In the genomic region with DNA sequence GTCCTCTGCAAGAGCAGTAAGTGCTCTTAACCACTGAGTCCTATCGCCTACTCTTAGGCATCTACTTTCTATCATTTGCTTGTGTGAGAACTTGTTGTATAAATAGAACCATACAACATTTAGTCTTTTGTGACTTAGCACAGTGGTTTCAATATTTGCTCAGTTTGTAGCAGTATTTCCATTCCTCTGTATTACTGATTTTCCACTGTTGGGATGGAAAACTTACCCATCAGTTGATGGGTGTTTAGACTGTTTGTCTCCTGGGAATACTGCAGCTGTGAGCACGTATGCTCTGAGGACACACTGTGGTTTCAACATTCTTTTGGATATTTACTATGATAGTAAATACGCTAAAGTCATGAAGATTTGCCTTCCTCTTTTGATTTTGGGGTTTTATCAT, we compare ENCODE assay signal across 26 mouse cellular contexts.
"Had no signal": no experiment of that assay in that cellular context is flagged by ENCODE, and none has a peak within 500 bp of the region (broad histone marks: within the 10 kb centered on the region; RNA-seq: fewer than 3 reads in every experiment).

No protein-coding gene starts in this region.

- H3K9ac ChIP-seq: embryonic facial prominence, embryonic 12.5 days; embryonic facial prominence, embryonic 13.5 days; embryonic facial prominence, embryonic 15.5 days; forebrain, embryonic 12.5 days; forebrain, embryonic 13.5 days; forebrain, embryonic 15.5 days; forebrain, postnatal 0 days had no signal

- H3K4me3 ChIP-seq: embryonic facial prominence, embryonic 10.5 days; embryonic facial prominence, embryonic 12.5 days; embryonic facial prominence, embryonic 13.5 days; embryonic facial prominence, embryonic 15.5 days; erythroblast, embryonic 14.5 days; forebrain, embryonic 10.5 days; forebrain, embryonic 12.5 days; forebrain, embryonic 13.5 days; forebrain, embryonic 15.5 days; gastrocnemius, adult 2 months; heart, adult 2 months; heart, embryonic 10.5 days had no signal

- H3K4me1 ChIP-seq: embryonic facial prominence, embryonic 10.5 days; embryonic facial prominence, embryonic 12.5 days; embryonic facial prominence, embryonic 13.5 days; embryonic facial prominence, embryonic 15.5 days; forebrain, embryonic 10.5 days; forebrain, embryonic 12.5 days; forebrain, embryonic 13.5 days; forebrain, embryonic 15.5 days had no signal

- H3K27ac ChIP-seq: embryonic facial prominence, embryonic 10.5 days; embryonic facial prominence, embryonic 12.5 days; embryonic facial prominence, embryonic 13.5 days; embryonic facial prominence, embryonic 15.5 days; forebrain, embryonic 10.5 days; forebrain, embryonic 12.5 days; forebrain, embryonic 13.5 days; forebrain, embryonic 15.5 days; gastrocnemius, adult 2 months; heart, adult 2 months; heart, embryonic 10.5 days had no signal

- H3K9me3 ChIP-seq: embryonic facial prominence, embryonic 10.5 days; embryonic facial prominence, embryonic 12.5 days; embryonic facial prominence, embryonic 13.5 days; embryonic facial prominence, embryonic 15.5 days; forebrain, embryonic 10.5 days; forebrain, embryonic 12.5 days; forebrain, embryonic 13.5 days; forebrain, embryonic 15.5 days; heart, embryonic 10.5 days had no signal

- H3K4me2 ChIP-seq: embryonic facial prominence, embryonic 12.5 days; embryonic facial prominence, embryonic 13.5 days; embryonic facial prominence, embryonic 15.5 days; forebrain, embryonic 12.5 days; forebrain, embryonic 13.5 days; forebrain, embryonic 15.5 days had no signal

- H3K27me3 ChIP-seq: embryonic facial prominence, embryonic 12.5 days; embryonic facial prominence, embryonic 13.5 days; embryonic facial prominence, embryonic 15.5 days; forebrain, embryonic 12.5 days; forebrain, embryonic 13.5 days; forebrain, embryonic 15.5 days had no signal

- DNase-seq: cerebellum, adult 9-10 months; cerebellum, adult 9-11 months; cerebellum, postnatal 10 days; cerebellum, postnatal 14 days; cerebellum, postnatal 25 days; cerebellum, postnatal 36 days; embryo, embryonic 11 days; forebrain, postnatal 0 days; gastrocnemius, adult 2 months; gastrocnemius, postnatal 10 days; gastrocnemius, postnatal 14 days; gastrocnemius, postnatal 25 days; gastrocnemius, postnatal 36 days; heart, adult 11 months; heart, adult 18-20 months; heart, adult 2 months had no signal
